ENCODE assay signal across 10 mouse cellular contexts in genomic region chr4:127536952-127537351, GRCm38 (mm10).
A peak's percentile ranks its signal among the peaks of the same experiment; 100 is the strongest.
DNase-seq lines count a peak whose midpoint lies in the region; ATAC-seq and TF ChIP-seq lines count a peak whose summit lies in the region.
"Had no signal": no experiment of that assay in that cellular context is flagged by ENCODE, and none has a peak within 500 bp of the region (broad histone marks: within the 10 kb centered on the region; RNA-seq: fewer than 3 reads in every experiment).

No protein-coding gene starts in this region.

- TF ChIP-seq EP300 in liver, embryonic 14.5 days (IDR thresholded peaks at IDR 0.05; ENCODE audit: low read depth), result no peak

- no peaks in the 10 kb centered on the region for H3K36me3 ChIP-seq in hindbrain, embryonic 11.5 days (ENCODE audit: control insufficient read depth, insufficient read depth, low read length)
- no peaks in the 10 kb centered on the region for H3K36me3 ChIP-seq in hindbrain, embryonic 16.5 days (ENCODE audit: control insufficient read depth, insufficient read depth, low read length)
- H3K36me3 ChIP-seq in liver, embryonic 14.5 days (replicated peaks; ENCODE audit: control insufficient read depth, insufficient read depth, low read depth), result no peaks in the 10 kb centered on the region
- no peaks in the 10 kb centered on the region for H3K36me3 ChIP-seq in liver, embryonic 11.5 days (ENCODE audit: control insufficient read depth, insufficient read depth, low read length)
- no peaks in the 10 kb centered on the region for H3K36me3 ChIP-seq in ES-E14 (ENCODE audit: control insufficient read depth, insufficient read depth, low read length, poor library complexity, severe bottlenecking)
- H3K36me3 ChIP-seq: embryonic facial prominence, embryonic 12.5 days had no signal

- no peak overlapping the region for H3K9ac ChIP-seq in hindbrain, embryonic 11.5 days (ENCODE audit: low read depth, low read length)
- no peak overlapping the region for H3K9ac ChIP-seq in hindbrain, embryonic 16.5 days (ENCODE audit: low read depth, low read length)
- no peak overlapping the region for H3K9ac ChIP-seq in liver, embryonic 14.5 days (replicated peaks)
- no peak overlapping the region for H3K9ac ChIP-seq in liver, embryonic 11.5 days (ENCODE audit: low read depth, low read length)
- no peak overlapping the region for H3K9ac ChIP-seq in ES-E14 (ENCODE audit: insufficient read depth, low read depth, low read length, poor library complexity, severe bottlenecking)
- H3K9ac ChIP-seq: embryonic facial prominence, embryonic 12.5 days had no signal

- ATAC-seq in hindbrain, embryonic 11.5 days (ENCODE audit: low FRiP score), result no peak
- no peak for ATAC-seq in hindbrain, embryonic 16.5 days
- no peak for ATAC-seq in liver, embryonic 14.5 days (ENCODE audit: insufficient read depth)
- no peak for ATAC-seq in liver, embryonic 11.5 days (replicated peaks; ENCODE audit: low FRiP score)

- no peak overlapping the region for H3K4me2 ChIP-seq in hindbrain, embryonic 11.5 days (replicated peaks; ENCODE audit: low read depth, low read length)
- no peak overlapping the region for H3K4me2 ChIP-seq in hindbrain, embryonic 16.5 days (ENCODE audit: low read length)
- no peak overlapping the region for H3K4me2 ChIP-seq in liver, embryonic 14.5 days (ENCODE audit: low read depth)
- no peak overlapping the region for H3K4me2 ChIP-seq in liver, embryonic 11.5 days
- H3K4me2 ChIP-seq: embryonic facial prominence, embryonic 12.5 days had no signal

- no peak overlapping the region for H3K27ac ChIP-seq in hindbrain, embryonic 11.5 days (ENCODE audit: low read depth, low read length)
- no peak overlapping the region for H3K27ac ChIP-seq in hindbrain, embryonic 16.5 days (ENCODE audit: low read depth, low read length)
- H3K27ac ChIP-seq in liver, embryonic 14.5 days, result no peak overlapping the region
- H3K27ac ChIP-seq in liver, embryonic 11.5 days (ENCODE audit: low read depth, low read length), result no peak overlapping the region
- H3K27ac ChIP-seq in ES-E14 (ENCODE audit: insufficient read depth, low read depth, low read length, poor library complexity, severe bottlenecking), result no peak overlapping the region
- H3K27ac ChIP-seq: embryonic facial prominence, embryonic 12.5 days had no signal

- H3K27me3 ChIP-seq in hindbrain, embryonic 11.5 days (ENCODE audit: control insufficient read depth, insufficient read depth, low read length), result no peaks in the 10 kb centered on the region
- H3K27me3 ChIP-seq in hindbrain, embryonic 16.5 days (replicated peaks; ENCODE audit: control insufficient read depth, insufficient read depth, low read length), result no peaks in the 10 kb centered on the region
- no peaks in the 10 kb centered on the region for H3K27me3 ChIP-seq in liver, embryonic 14.5 days (ENCODE audit: control insufficient read depth, insufficient read depth, low read length)
- no peaks in the 10 kb centered on the region for H3K27me3 ChIP-seq in liver, embryonic 11.5 days (replicated peaks; ENCODE audit: control insufficient read depth, insufficient read depth, low read length)
- H3K27me3 ChIP-seq: embryonic facial prominence, embryonic 12.5 days had no signal

- peak; percentile 32 for TF ChIP-seq CTCF in liver, embryonic 14.5 days (IDR thresholded peaks at IDR 0.05; ENCODE audit: low read depth)

- DNase-seq in hindbrain, embryonic 11.5 days (ENCODE audit: low spot score), result peak; percentile 39
- DNase-seq in liver, embryonic 14.5 days (ENCODE audit: low read depth in 3 of 3, low spot score in 3 of 3), result no peak
- DNase-seq in liver, embryonic 11.5 days (ENCODE audit: low spot score), result no peak
- DNase-seq in ES-E14 (ENCODE audit: low read depth, low spot score) (peak; percentile 38), WW6 (ENCODE audit: low read depth, low spot score) (peak; percentile 16)
- DNase-seq in gastrocnemius, adult 18-20 months (ENCODE audit: low spot score), result no peak
- no peak for DNase-seq in heart, adult 11 months
- DNase-seq: gastrocnemius, postnatal 10 days had no signal

- H3K4me3 ChIP-seq in hindbrain, embryonic 11.5 days (ENCODE audit: low read depth, low read length), result no peak overlapping the region
- H3K4me3 ChIP-seq in hindbrain, embryonic 16.5 days (ENCODE audit: low read length), result no peak overlapping the region
- H3K4me3 ChIP-seq in liver, embryonic 14.5 days (ENCODE audit: insufficient read depth in 1 of 2, low read depth in 2 of 2, low read length in 2 of 2), result no peak overlapping the region
- H3K4me3 ChIP-seq in liver, embryonic 11.5 days (ENCODE audit: low read depth, low read length), result no peak overlapping the region
- H3K4me3 ChIP-seq in ES-E14 (ENCODE audit: insufficient read depth in 1 of 2, low read depth in 1 of 2, low read length in 2 of 2, poor library complexity in 1 of 2, severe bottlenecking in 1 of 2), result no peak overlapping the region
- H3K4me3 ChIP-seq: embryonic facial prominence, embryonic 12.5 days had no signal

- H3K9me3 ChIP-seq in hindbrain, embryonic 11.5 days (ENCODE audit: control insufficient read depth, low read length), result peaks cover 3% of the 10 kb centered on the region; the same call in 1 of the 2 replicates
- no peaks in the 10 kb centered on the region for H3K9me3 ChIP-seq in hindbrain, embryonic 16.5 days (ENCODE audit: control insufficient read depth, low read length)
- H3K9me3 ChIP-seq in liver, embryonic 14.5 days (ENCODE audit: control insufficient read depth, low read length), result no peaks in the 10 kb centered on the region
- H3K9me3 ChIP-seq in liver, embryonic 11.5 days (ENCODE audit: control insufficient read depth, low read length), result no peaks in the 10 kb centered on the region
- no peaks in the 10 kb centered on the region for H3K9me3 ChIP-seq in ES-E14 (ENCODE audit: control insufficient read depth, insufficient read depth, low read depth, low read length)
- H3K9me3 ChIP-seq: embryonic facial prominence, embryonic 12.5 days had no signal

- in situ Hi-C loops in ES-E14 (cut with MboI; ENCODE audit: low sequenced_read_pairs in 2 of 2, unreplicated experiment in 2 of 2), result no loop called here

- 55% methylated on average over 5 of the region's 5 CpGs for WGBS in hindbrain, embryonic 11.5 days
- WGBS in hindbrain, embryonic 16.5 days, result 48% methylated on average over 5 of the region's 5 CpGs
- 34% methylated on average over 5 of the region's 5 CpGs for WGBS in liver, embryonic 14.5 days (ENCODE audit: insufficient replicate concordance)
- 42% methylated on average over 5 of the region's 5 CpGs for WGBS in liver, embryonic 11.5 days

- H3K4me1 ChIP-seq in hindbrain, embryonic 11.5 days (replicated peaks; ENCODE audit: control insufficient read depth, insufficient read depth, low read length), result no peaks in the 10 kb centered on the region
- H3K4me1 ChIP-seq in hindbrain, embryonic 16.5 days (ENCODE audit: control insufficient read depth, insufficient read depth, low read depth, low read length), result no peaks in the 10 kb centered on the region
- H3K4me1 ChIP-seq in liver, embryonic 14.5 days (replicated peaks; ENCODE audit: control insufficient read depth in 2 of 2, insufficient read depth in 2 of 2, low read length in 1 of 2), result no peaks in the 10 kb centered on the region
- no peaks in the 10 kb centered on the region for H3K4me1 ChIP-seq in liver, embryonic 11.5 days (replicated peaks; ENCODE audit: control insufficient read depth, insufficient read depth, low read length)
- no peaks in the 10 kb centered on the region for H3K4me1 ChIP-seq in ES-E14 (ENCODE audit: control insufficient read depth in 2 of 2, insufficient read depth in 2 of 2, low read length in 2 of 2, poor library complexity in 1 of 2)
- H3K4me1 ChIP-seq: embryonic facial prominence, embryonic 12.5 days had no signal

TF ChIP-seq in ES-E14, 5 proteins besides CTCF, POLR2A, EP300 and RAD21:
- no peak for TF ChIP-seq MAFK (IDR thresholded peaks at IDR 0.05; ENCODE audit: insufficient read depth, low read depth, low read length)
- TF ChIP-seq CHD2 (IDR thresholded peaks at IDR 0.05; ENCODE audit: low read depth, low read length), result no peak
- TF ChIP-seq ZNF384 (IDR thresholded peaks at IDR 0.05; ENCODE audit: low read depth, low read length), result peak; percentile 93
- TF ChIP-seq ZC3H11A (IDR thresholded peaks at IDR 0.05; ENCODE audit: borderline replicate concordance, low read depth, low read length), result no peak
- TF ChIP-seq HCFC1 (IDR thresholded peaks at IDR 0.05; ENCODE audit: borderline replicate concordance, insufficient read depth, low read length), result no peak

Comparison
In these comparisons a context has a peak if more than half of its experiments do, and no peak if none do; other contexts are left out.
1. DNase-seq: peak in hindbrain, embryonic 11.5 days (single experiment), ES-E14 (single experiment) and WW6 (single experiment); none in liver, embryonic 14.5 days (0 of 3), liver, embryonic 11.5 days (single experiment), gastrocnemius, adult 18-20 months (single experiment) and heart, adult 11 months (single experiment).